Mouse (Mus musculus) liver, adult (tissue): ENCODE data around the gene Ly6g6c.
A peak's percentile ranks its signal among the peaks of the same experiment; 100 is the strongest.

Experiments
- GATA4 ChIP-seq: IDR thresholded peaks from 2 replicates; pipeline ENCODE4 v1.6.1; 2014; ENCODE audit warnings: mild to moderate bottlenecking, low read length; ENCODE audit not compliant: insufficient replicate concordance

The Ly6g6c gene

GRCm38 (mm10) chr17:35048149-35048931 is 16.8 kb upstream of the Ly6g6c start:
- TF ChIP-seq GATA4, result peak; percentile 82; the same call in 1 of the 2 replicates

DNA sequence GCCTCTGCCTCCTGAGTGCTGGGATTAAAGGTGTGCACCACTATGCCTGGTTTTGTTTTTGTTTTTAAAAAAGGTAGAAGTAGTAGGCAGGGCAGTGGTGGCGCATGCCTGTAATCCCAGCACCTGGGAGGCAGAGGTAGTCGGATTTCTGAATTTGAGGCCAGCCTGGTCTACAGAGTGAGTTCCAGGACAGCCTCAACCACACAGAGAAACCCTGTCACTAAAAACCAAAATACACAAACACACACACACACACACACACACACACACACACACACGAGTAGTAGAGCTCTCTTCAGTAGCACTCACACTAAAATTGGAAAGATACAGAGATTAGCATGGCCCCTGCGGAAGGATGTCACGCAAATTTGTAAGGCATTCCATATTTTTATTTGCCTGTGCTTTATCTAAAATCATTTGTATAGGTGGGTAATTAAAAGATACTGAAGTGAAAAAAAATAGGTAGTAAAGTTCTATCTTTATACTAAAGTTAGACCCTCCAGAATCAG is 16.2 kb upstream of the Ly6g6c start:
- TF ChIP-seq GATA4, result no peak

- TF ChIP-seq GATA4, result peak; percentile 70; the same call in 1 of the 2 replicates
Observed at GRCm38 (mm10) chr17:35049561-35050016, 15.6 kb upstream of the Ly6g6c start, which contains the start of gene Clic1. Clic1 (plus strand) TSS chr17:35049966.

GRCm38 (mm10) chr17:35050126-35050750 is 14.9 kb upstream of the Ly6g6c start:
- TF ChIP-seq GATA4, result no peak

GRCm38 (mm10) chr17:35051156-35052086 is 13.8 kb upstream of the Ly6g6c start:
- TF ChIP-seq GATA4, result peak; percentile 85; the same call in 1 of the 2 replicates

- no peak for TF ChIP-seq GATA4
Observed at GRCm38 (mm10) chr17:35052271-35052798, 12.9 kb upstream of the Ly6g6c start.

GRCm38 (mm10) chr17:35055691-35056495 is 9.3 kb upstream of the Ly6g6c start:
- no peak for TF ChIP-seq GATA4

DNA sequence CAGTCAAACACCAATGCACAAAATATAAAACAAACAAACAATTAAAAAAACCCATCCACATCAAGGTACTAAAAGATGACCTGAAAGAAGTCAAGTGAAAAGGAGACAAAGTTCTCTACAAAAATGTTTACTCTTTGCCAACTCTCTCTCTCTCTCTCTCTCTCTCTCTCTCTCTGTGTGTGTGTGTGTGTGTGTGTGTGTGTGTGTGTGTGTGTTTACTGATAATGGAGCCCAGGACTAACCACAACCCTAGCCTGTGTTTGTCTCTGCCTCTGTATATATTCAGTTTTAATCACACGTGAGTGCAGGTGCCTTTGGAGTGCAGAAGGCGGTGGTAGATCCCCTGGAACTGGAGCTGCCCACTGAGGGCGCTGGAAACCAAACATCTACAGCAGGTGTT is 8.1 kb upstream of the Ly6g6c start:
- TF ChIP-seq GATA4, result no peak

GRCm38 (mm10) chr17:35058316-35058715 is 6.9 kb upstream of the Ly6g6c start:
- no peak for TF ChIP-seq GATA4

- TF ChIP-seq GATA4, result no peak
Observed at GRCm38 (mm10) chr17:35058911-35059892, 6.0 kb upstream of the Ly6g6c start, which contains the start of gene Ddah2. Ddah2 (plus strand) TSS chr17:35059035.

DNA sequence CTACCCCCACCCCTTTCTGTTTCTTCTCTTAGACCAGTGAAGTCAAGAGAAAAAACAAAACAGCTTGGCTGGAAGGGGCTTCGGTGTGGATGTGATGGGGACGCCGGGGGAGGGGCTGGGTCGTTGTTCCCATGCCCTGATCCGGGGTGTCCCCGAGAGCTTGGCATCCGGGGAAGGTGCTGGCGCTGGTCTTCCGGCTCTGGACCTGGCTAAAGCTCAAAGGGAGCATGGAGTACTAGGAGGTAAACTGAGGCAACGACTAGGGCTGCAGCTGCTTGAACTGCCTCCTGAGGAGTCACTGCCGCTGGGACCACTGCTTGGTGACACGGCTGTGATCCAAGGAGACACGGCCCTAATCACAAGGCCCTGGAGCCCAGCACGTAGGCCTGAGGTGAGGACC is 5.1 kb upstream of the Ly6g6c start:
- TF ChIP-seq GATA4, result no peak

- TF ChIP-seq GATA4, result no peak
Observed at GRCm38 (mm10) chr17:35060737-35061297, 4.4 kb upstream of the Ly6g6c start.
